Mouse (Mus musculus) right cerebral cortex, postnatal 36 days (tissue): Measurements from ENCODE around the gene Ssxb5.
"Not testable (repeated sequence)": the region's sequence is repeated elsewhere in the genome, so short reads cannot be mapped to it uniquely, and the experiment has no call there.

Source experiments
- DNase-seq, 2 experiments: peaks; one replicate each; pipeline ENCODE4 v3.0.0; 2022; ENCODE audit warnings: low spot score in 2 of 2, mixed read lengths in 1 of 2

Gene Ssxb5

DNA sequence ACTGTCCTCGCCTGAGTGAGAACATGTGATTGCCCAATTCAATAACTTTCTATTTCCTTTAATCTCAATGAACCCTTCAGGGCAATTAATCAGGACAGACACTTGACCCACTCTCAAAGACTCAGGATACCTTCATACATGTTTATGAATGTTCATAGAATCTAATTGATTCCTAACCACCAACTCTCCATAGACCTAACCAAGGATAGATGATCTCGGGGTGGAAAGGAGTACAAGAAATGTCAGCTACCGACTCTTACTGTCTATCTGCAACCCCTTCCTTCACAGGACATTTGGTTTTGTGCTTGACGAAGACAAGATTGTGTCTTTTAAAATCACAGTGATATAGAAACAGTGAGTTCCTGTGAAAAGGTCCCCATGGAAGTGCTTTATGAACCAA is at the start of gene Ssxb5:
TSS of gene Ssxb5 (plus strand) at position 301 of the 400 bp plus-strand sequence.
- not testable (repeated sequence) for DNase-seq

DNA sequence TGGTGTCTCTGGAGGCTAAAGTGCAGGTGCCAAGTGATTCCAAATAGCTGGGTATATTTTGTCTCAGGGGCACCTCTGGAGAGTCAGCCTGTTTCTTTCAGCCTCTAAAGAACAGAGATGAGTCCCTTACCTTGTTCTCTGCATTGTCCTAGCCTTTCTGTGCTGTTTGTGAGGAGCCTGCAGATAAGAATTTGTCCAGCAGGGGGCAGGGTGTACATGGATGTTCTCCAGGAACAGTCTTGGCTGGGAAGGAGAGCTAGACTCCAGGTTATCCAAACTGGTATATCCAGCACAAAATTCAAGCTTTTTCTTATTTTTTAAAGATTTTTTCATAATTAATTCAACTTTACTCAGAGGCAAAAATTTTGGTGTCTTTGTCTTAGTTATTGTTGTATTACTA is 28.6 kb downstream of the Ssxb5 start:
- peak; percentile 5 to 26 for DNase-seq

DNA sequence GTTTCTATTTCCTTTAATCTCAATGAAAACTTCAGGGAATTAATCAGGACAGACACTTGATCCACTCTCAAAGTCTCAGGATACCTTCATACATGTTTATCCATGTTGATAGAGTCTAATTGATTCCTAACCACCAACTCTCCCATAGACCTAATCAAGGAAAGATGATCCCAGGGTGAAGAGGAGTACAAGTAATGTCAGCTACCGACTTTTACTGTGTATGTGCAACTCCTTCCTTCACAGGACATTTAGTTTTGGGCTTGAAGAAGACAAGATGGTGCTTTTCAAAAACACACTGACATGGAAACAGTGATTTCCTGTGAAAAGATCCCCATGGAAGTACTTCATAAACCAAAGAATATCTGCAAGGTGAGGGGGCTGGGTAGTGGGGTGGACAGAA is 40.2 kb downstream of the Ssxb5 start, which contains the start of gene Gm6592:
TSS of gene Gm6592 (plus strand) at position 301 of the 400 bp plus-strand sequence.
- no peak for DNase-seq

DNA sequence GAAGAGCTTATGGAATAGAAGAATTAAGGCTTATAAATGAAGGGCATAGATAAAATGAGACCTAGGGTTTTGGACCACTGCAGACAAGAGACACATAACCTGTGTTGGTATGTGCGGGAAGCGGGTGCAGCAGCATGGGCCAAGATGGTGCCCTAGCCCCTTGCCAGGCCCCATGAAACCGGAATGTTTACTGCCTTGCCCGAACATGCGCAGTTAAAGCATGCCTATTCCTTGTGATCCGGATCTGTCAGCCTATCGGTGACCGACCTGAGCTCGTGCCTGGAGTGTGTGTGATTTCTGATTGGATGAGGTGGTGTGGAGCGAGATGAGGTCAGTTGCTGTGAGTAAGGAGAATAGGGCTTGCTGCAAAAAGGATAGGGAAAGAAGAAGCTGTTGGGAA is 49.0 kb downstream of the Ssxb5 start:
- no peak for DNase-seq
